Mouse (Mus musculus): Measurements from ENCODE around the gene Apol9a.

GRCm38 (mm10) chr15:77370588-77370987, 40.3 kb downstream of the Apol9a start:
- TF ChIP-seq POLR2A (IDR thresholded peaks at IDR 0.05; ENCODE audit: low read depth, low read length) (no peak), CTCF (IDR thresholded peaks at IDR 0.05; ENCODE audit: extremely low read depth, insufficient read depth, insufficient read length, insufficient replicate concordance) (no peak)

Data from spleen, adult 2 months (tissue).